Mouse (Mus musculus) brown adipose tissue, adult 24 weeks (tissue): ENCODE measurements around the gene Cisd1. TPM values are rescaled to one million over a fixed set of nuclear protein-coding genes. Genes with fewer than 3 reads are reported as not detected.

ENCODE experiments used
- H3K27ac ChIP-seq: fragments of 200-500 bp; replicated peaks from 2 replicates; pipeline ENCODE4 v1.5.1; 2012; ENCODE audit warnings: low read depth, mild to moderate bottlenecking, low read length
- H3K4me1 ChIP-seq: fragments of 200-500 bp; 2 replicates; pipeline ENCODE4 v1.6.1; 2012; ENCODE audit warnings: low read length, mixed read lengths; ENCODE audit not compliant: control insufficient read depth, insufficient read depth, insufficient read length
- H3K4me3 ChIP-seq: fragments of 200-500 bp; 2 replicates; pipeline ENCODE4 v1.5.1; 2012; ENCODE audit warnings: low read depth, mild to moderate bottlenecking, low read length, moderate library complexity; ENCODE audit not compliant: insufficient read depth
- polyA plus RNA-seq: library from polyadenylated mRNA; stranded (reverse); fragments of >200 nt; gene quantifications from 2 replicates; pipeline ENCODE4 v1.2.4, GENCODE M21; 2012; ENCODE audit not compliant: missing spikeins, insufficient read depth, insufficient read length

Cisd1 gene
- polyA plus RNA-seq, 1 experiment, result 297 TPM

DNA sequence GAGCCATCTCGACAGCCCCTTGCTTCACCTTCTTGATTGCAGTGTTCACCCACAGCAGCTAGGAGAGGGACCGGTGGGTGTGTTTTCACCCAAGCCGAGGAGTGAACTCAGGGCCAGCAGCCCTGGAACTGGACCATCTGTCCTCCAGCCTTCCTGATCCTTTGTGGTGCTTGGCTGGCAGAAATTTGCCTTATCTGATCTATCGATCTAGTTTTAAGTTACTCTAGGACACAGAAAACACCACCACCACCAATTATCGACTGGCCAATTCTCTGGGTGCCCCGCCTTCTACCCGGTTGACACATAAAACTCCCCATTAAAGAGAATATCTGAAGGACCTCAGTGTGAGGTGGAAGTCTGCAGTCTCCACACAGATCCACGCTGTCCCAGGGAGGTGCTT, 21.1 kb downstream of the Cisd1 start:
- Histone ChIP-seq H3K27ac (no peak overlapping the region), H3K4me1 (no peaks in the 10 kb centered on the region), H3K4me3 (no peak overlapping the region)

DNA sequence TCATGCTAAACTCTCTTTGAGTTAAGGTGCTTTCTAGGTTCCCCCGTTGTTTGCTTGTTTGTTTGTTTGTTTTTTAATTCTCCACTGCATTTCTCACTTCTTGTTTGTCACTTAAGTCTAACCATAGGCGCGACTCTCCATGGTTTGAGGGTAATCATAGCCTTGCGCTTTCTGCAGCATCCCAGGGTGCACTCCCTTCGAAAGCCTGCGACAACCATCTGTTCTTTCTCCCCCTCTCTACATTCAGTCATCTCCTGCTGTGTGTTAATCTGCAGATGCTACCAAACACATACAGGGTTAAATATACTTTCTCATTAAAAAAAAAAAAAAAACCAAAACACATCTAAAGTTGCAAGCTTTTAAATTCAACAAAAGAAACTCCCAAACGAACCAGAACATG, 28.3 kb downstream of the Cisd1 start:
- H3K4me3 ChIP-seq, result no peak overlapping the region
- no peak overlapping the region for H3K27ac ChIP-seq
- H3K4me1 ChIP-seq, result no peaks in the 10 kb centered on the region

DNA sequence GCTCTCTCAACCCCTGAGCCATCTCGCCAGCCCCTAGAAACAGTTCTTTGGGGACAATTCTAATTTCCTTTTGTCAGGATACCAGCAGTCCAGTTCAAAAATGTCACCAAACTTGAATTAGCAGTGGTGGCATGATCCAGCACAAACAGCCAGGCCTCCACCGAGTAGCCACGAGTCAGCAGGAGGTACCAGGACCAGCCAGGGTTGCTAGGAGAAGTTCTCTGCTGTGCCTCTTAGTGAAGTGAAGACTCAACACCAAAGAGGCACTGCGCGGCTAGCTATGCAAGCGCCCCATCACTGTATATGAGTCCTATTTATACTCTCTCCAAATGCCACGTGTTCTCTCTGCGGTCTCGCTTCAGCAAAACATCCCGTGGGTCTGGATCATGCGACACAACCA, 28.7 kb downstream of the Cisd1 start:
- no peak overlapping the region for H3K4me3 ChIP-seq
- no peaks in the 10 kb centered on the region for H3K4me1 ChIP-seq
- H3K27ac ChIP-seq, result no peak overlapping the region

DNA sequence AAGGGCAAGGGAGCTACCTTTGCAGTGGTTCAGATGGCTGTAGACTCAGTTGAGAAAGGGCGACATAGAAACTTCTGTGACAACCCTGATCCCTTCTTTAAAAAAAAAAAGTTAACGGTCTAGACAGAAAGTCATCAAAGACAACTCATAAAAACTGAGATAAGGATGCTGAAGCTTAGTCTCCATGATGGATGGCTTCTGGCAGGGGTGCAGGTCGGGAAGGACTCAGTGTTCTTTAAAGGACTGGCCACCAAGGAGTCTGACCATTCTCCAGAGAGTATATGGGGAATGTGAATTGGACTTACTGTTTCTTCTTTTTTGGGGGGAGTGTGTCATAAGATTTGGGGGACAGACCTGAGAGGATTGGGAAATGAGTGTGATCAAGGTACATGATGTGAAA, 30.2 kb downstream of the Cisd1 start:
- Histone ChIP-seq H3K4me1 (no peaks in the 10 kb centered on the region), H3K27ac (no peak overlapping the region)

DNA sequence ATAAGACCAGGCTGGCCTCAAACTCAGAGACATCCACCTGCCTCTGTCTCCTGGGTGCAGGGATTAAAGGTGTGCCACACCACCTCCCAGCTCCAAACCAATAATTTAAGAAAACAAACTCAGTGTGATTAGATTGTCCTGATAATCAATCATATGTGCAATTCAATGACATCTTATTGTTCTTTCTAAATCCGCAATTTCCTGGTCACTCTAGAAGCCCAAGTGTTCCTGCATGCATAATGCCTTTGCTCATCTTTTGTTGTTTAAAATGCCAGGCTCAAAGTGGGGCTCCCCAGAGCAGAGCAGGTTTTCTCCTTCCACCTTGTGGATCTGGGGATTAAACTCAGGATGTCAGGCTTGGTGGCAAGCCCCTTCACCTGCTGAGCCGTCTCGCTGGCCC, 34.5 kb downstream of the Cisd1 start:
- H3K4me1 ChIP-seq, result no peaks in the 10 kb centered on the region
- no peak overlapping the region for H3K27ac ChIP-seq
- no peak overlapping the region for H3K4me3 ChIP-seq

More for the DNA sequence above, 30.2 kb downstream of the Cisd1 start:
- H3K4me3 ChIP-seq, result no peak overlapping the region

DNA sequence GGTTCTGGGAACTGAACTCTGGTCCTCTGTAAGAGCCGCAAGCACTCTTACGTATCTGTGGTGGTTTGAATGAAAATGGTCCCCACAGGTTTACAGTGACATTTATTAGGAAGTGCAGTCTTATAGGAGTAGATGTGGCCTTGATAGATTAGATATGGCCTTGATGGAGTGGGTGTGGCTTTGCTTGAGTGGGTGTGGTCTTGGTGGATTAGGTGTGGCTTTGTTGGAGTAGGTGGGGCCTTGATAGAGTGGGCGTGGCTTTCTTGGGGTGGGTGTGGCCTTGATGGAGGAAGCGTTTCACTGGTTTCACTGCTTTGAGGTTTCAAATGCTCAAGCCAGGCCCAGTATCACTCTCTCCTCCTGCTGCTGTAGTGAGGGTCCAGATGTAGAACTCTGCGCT, 36.6 kb downstream of the Cisd1 start:
- Histone ChIP-seq H3K4me3 (no peak overlapping the region), H3K27ac (no peak overlapping the region)

DNA sequence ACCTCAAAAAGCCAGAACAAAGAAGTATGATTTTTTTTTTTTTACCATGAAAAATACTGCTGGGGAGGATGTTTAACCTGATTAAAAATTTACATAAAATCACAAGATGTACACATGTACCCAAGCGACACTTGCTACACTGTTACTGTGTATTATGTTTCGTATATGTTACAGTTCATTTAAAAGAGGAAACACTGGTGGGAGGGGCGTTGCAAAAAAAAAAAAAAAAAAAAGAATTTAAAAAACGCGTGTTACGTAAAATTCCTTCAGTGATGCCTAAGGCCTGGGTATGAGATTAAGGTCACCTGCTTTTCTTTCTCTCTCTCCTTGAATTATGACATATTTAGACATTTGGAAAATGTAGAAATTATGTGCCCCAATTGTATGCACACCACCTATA, 38.0 kb downstream of the Cisd1 start:
- Histone ChIP-seq H3K4me3 (no peak overlapping the region), H3K4me1 (no peaks in the 10 kb centered on the region), H3K27ac (no peak overlapping the region)

More for the DNA sequence above, 36.6 kb downstream of the Cisd1 start:
- H3K4me1 ChIP-seq, result no peaks in the 10 kb centered on the region

DNA sequence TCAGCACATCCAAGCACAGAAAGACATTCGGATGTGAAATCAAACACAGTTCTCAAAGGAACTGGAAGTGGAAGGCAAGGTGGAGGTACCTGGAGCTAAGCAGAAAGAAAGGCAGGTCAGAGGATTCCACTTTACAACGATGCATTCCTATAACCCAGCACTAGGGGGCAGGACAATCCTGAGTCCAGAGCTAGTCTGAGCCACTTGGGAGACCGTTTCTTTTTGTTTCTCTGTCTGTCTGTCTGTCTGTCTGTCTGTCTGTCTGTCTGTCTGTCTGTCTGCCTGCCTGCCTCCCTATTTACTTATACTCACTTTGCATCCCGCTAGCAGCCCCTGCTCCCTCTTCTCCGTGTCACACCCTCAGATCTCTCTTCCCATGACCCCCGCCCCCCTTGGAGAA, 38.6 kb downstream of the Cisd1 start:
- Histone ChIP-seq H3K4me3 (no peak overlapping the region), H3K4me1 (no peaks in the 10 kb centered on the region), H3K27ac (no peak overlapping the region)

DNA sequence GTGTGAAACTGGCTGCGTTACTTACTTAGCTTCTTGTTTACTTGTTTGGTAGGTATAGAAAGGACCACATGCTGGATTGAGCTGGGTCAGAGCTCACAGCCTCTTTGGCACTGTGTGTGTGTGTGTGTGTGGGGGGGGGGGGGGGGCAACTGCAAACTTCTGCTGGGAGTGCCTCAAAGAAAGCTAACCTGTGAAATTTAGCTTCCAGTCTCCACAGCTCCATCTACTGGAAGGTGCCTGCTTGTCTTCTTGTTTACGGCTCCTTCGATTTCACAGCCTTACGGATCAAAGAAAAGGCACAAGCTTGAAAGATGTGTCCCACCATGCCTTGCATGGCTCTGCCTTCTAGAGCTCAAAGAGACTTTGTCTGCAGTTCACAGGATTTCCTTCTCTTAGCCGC, 42.3 kb downstream of the Cisd1 start:
- Histone ChIP-seq H3K4me1 (no peaks in the 10 kb centered on the region), H3K4me3 (no peak overlapping the region), H3K27ac (no peak overlapping the region)

DNA sequence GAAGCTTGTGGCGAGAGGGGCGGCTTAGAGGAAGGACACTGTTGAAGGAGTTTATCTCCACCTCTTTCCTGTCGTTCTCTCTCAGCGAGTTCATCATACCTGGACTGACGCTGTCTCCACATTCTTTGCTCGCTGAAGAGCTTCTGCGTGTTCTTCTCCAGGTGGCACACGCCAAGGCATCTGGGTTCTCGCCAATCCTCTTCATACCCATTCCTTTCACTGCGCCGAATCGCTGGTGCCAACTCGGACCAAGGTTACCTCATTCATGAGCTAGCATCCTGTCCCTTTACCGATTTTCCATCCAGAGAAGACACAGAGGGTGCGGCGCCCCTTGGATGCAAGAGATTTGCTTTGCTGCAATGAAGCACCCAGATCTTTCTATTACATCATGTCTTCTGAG, 44.6 kb downstream of the Cisd1 start:
- H3K4me3 ChIP-seq, result no peak overlapping the region
- H3K4me1 ChIP-seq, result no peaks in the 10 kb centered on the region
- H3K27ac ChIP-seq, result no peak overlapping the region

DNA sequence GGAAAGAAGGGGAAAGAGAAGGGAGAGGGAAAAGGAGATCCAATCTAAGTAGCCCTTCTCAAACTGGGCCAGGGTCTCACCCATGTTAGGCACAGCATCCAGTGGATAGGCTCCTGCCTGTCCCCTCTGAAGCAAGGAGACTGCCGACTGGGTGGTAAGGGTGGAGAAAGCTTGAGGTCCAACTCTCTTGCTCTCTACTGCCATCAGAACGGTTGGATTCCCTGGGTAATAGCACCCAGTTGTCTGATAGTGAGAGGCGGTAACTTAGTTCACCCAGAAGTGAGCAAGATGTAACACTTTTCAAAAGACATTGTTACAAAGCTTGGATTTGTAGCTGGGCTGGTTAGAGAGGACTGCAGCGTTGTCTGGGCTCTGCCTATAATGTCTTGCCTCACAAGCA, 51.5 kb downstream of the Cisd1 start:
- Histone ChIP-seq H3K27ac (no peak overlapping the region), H3K4me1 (no peaks in the 10 kb centered on the region), H3K4me3 (no peak overlapping the region)

DNA sequence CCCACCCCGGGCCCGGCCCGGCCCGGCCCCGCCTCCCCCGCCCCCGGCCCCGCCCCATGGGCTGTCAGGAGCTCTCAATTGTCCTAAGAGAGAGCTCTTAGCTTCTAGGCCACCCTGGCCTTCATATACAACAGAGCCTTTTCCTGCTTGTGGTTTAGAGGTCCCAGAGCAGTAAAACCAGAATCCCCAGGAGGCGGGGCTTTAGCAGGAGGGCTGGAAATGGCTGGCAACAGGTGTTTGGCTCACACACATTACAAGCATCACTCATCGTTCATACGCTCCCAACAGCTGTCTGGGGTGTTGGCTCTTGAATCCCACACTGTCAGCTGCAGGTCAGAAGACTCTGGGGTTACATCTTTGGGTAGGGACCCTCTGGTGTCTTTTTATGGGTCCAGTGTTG, 52.5 kb downstream of the Cisd1 start:
- Histone ChIP-seq H3K27ac (no peak overlapping the region), H3K4me3 (no peak overlapping the region), H3K4me1 (no peaks in the 10 kb centered on the region)

DNA sequence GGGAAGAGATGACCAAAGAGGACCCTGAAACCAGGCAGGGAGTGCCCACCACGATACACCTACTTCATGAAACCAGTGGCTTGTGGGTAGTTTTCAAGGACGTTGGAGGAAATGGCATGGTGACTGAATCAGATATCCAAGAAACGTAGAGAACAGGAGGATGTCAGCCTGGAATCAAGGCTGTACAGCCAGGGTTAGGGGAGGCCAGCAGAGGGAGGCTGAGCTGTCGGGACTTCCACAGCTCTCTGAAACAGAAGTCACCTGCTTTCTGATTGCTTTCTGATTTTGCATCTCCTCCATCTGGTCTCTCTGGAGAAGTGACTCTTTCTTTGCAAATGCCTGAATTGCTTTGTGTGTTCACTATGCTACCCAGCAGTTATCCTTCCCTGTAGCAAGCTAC, 53.0 kb downstream of the Cisd1 start:
- H3K27ac ChIP-seq, result no peak overlapping the region
- no peaks in the 10 kb centered on the region for H3K4me1 ChIP-seq
- H3K4me3 ChIP-seq, result no peak overlapping the region

DNA sequence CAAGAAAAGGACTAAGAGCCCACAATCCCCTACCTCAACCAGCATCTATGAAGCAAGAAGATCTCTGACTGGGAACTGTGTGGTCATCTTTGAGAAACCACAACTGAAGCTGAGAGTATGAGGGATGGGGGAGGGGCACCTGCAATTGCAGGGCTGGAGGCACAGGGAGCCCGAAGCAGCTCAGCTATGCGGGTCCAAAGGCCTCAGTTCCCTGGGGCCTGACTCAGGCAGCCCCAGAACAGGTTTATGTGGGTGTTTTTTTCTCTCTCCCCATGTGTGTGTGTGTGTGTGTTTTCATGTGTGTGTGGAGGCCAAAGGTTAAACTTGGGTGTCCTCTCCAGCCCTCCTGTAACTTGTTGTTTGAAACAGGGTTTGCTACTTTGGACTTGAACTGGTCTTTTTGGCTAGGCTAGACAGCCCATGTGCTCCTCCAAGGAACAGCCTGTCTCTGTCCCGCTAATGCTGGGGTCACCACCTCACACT, 53.5 kb downstream of the Cisd1 start:
- Histone ChIP-seq H3K27ac (no peak overlapping the region), H3K4me3 (no peak overlapping the region), H3K4me1 (no peaks in the 10 kb centered on the region)

DNA sequence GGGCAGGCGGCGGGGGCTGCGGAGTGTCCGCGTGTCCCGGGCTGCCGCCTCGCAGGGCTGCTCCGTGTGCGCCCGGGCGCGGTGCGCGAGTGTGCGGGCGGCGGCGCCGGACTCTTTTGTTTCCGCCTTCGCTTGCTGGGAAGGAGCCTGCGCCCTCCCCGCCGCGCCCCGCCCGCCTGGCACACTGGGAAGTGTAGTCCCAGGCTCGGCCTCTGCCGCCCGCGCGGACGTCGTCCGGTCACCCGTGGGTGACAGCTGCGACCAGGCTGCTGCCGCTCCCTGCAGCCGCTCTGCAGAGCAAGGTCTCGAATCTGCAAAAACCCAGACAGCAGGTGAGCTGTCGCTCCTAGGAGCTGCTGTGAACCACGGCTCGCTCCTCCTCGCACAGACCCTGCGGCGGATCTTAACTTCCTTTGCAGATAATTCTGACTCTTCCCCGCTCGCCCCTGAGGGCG, 59.6 kb downstream of the Cisd1 start, which contains the start of gene Ube2d1:
TSS of gene Ube2d1 (minus strand) at position 137 of the 455 bp plus-strand sequence.
- peaks cover 2% of the 10 kb centered on the region; the same call in 1 of the 2 replicates for H3K4me1 ChIP-seq
- no peak within 1 kb of the TSS for H3K27ac ChIP-seq
- H3K4me3 ChIP-seq, result peak within 1 kb of the TSS; percentile 92

DNA sequence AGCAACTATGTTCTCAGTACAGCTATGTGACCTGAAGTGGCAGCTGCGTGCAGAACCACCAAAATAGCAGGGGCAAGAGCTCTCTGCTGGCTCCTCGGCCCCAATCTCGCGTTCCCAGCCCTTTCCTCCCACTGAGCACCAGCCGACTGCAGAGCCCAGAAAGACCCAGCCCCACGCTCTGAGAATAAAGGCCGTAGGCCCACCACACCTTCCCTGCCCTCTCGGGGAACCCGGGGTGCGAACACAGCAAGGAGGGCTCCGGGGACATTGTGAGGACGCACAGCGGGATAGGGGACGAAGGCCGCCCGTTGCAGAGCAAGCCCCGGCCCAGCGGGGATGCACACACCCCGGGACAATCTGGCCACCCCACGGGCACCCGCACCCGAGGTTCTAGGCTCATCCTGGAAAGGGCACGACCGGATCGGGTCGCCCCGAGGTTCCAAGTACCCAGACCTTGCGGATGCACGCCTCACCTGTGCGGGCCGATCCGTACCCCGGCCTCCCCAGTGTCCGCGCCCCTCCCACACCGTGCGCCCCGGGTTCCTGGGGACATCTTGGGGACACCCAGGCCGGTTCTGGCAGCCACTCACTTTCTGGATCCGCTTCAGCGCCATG, 60.1 kb downstream of the Cisd1 start:
- H3K4me1 ChIP-seq, result peaks cover 2% of the 10 kb centered on the region; the same call in 1 of the 2 replicates
- no peak overlapping the region for H3K27ac ChIP-seq
- H3K4me3 ChIP-seq, result peak overlapping the region; percentile 92
